Mouse (Mus musculus) gonadal fat pad, adult 2 months (tissue): ENCODE measurements around the gene Snai1. TPM values are rescaled to one million over a fixed set of nuclear protein-coding genes. Genes with fewer than 3 reads are reported as not detected.

Experiments
- DNase-seq: peaks from one replicate; pipeline ENCODE4 v3.0.0-alpha.2; 2012; ENCODE audit warnings: low read depth
- polyA plus RNA-seq: library from polyadenylated mRNA; depleted of rRNA; stranded (reverse); fragments of >200 nt; gene quantifications from 2 replicates; pipeline ENCODE4 v1.2.3, GENCODE M21; 2012

The Snai1 gene
- polyA plus RNA-seq, 1 experiment, result 10.0 TPM

DNA sequence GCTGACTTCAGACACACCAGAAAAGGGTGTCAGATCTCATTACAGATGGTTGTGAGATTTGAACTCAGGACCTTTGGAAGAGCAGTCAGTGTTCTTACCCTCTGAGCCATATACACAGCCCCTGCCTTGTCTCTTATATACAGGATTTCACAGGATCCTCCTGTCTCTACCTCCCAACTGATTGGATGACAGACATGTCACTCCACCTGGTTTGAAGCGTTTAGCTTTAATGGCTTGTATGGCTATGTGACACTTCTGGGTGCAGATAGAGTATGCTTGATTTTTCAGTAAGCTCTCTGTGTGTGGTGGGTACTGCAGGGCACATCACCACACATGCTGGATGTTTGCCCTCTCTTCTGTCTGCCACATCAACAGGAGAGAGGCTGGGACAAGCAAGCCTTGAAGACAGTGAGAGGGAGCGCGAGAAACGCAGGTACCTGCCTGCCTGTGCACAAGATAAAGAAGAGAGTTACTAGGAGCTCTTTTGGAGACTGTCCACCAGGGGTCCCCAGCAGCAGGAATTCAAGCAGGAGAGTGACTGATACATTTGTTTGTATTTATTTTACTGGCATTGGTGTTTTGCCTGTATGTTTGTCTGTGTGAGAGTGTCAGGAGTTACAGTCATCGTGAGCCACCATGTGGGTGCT is 18.3 kb upstream of the Snai1 start:
- DNase-seq, result no peak

DNA sequence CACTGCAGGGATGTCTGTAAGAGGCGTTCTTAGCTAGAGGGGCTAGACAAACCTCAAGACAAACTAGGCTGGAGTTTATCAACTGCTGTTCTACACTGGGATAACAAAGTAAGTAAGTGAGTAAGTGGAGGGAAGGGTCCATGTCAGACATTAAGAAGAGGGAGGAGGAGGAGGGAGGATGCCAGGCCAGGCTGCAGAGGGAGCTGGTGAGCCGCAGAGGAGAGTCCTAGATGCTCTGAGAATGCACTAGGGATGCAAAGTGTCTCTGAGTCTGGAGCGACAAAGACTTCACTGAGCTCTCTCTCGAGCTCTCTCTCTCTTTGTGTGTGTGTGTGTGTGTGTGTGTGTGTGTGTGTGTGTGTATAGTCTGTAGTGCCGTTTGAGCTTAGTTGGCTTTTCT is 9.7 kb upstream of the Snai1 start:
- no peak for DNase-seq

DNA sequence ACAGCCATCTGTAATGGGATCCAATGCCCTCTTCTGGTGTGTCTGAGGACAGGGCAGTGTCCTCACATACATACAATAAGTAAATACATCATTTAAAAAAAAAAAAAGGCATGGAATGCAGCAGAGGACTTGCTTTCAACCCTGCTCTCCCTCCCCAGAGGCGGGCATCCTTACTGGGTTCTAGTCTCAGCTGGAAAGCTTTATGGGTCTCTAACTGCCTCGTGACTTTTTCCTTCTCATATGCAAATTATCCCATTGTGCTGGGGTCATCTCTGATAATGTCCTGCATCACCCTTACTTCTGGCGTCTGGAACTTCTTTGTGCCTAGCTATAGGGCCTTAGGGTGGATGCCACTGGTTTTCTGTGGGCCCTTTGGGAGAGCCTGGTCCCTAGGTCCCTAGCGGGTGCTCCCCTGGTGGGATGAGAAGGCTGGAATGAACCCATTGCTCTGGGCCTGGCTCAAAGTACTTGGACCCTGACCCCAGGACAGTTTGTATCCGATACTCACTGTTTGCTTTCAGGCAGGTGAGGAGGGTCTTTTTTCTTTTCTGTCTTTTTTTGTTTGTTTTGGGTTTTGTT is 8.0 kb upstream of the Snai1 start:
- no peak for DNase-seq

DNA sequence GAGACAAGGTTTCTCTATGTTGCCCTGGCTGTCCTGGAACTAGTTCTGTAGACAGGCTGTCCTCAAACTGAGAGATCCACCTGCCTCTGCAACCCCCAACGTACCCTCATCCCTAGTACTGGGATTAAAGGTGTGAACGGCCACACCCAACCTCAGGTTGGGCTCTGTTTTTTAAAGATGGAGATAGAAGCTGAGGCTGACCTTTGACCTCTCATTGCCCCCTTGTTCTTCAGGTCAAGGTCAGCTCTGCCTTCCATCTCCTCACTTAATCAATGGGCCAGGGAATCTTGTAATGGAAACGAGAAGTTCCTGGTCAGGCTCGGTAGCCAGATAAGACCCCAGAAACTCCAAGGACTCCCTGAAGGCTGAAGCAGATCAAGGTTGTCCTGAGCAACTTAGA is 7.5 kb upstream of the Snai1 start:
- DNase-seq, result no peak

DNA sequence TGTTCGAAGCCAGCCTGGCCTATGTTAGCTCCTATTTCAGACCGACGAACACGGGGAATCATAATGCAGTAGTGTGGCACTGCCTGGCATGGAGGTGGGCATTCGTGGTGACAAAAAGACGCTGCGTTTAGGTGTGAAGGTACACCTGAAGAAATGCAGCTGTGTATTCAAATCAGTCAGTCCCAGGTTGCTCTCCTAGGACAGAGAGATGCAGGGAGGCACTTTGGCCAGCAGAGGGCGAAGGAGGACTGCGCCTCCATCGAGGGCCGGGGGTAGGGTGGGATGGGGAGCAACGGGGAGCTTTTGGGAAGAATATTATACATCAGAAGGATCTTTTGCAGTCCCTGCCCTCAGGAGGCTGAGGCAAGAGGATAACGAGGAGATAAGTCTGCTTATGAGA is 5.9 kb upstream of the Snai1 start:
- DNase-seq, result no peak

DNA sequence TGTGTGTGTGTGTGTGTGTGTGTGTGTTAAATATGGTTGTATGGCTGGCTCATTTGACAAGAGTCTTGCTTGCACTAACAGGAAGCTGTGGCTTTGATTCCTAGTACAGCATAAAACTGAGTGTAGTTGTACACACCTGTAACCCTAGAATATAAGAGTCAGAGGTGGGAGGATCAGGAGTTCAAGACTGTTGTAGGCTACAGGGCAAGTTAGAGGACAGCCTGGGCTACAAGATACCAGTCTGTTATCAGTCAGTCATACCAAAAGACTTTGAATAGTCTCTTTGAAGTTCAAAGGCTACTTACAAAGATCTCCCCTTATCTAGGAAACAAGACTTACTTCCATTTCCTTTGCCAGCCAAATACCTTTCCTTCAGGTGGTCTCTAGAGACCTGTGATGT is 4.1 kb upstream of the Snai1 start:
- no peak for DNase-seq

DNA sequence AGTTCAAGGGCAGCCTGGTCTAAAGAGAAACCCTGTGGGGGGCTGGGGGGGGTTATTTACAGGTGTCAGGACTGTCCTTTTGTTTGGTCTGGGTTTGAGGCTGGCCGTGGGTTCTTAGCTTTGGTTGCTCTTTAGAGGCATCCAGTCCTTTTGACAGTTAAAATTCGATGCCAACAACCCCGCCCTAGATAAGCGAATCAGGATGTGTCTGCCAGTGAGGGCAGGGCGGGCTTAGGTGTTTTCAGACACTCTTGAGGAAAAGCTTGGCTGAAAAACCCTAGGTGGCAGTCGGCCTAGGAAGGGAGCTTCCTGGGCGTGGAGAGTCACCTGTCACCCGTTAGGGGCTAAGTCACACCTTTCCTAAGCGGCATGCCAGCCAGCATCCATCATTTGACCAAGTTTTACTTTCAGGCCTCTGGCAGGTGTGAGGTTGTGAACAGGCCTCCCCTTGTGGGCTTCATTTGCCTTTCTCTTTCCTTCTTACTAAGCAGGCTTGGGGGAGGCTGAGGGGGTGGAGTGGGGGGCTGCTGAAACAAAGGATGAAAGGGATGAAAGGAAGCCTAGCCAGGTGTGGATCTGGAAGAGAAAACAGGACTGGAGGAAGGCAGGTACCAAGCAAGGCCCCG is 1.6 kb upstream of the Snai1 start:
- no peak for DNase-seq

DNA sequence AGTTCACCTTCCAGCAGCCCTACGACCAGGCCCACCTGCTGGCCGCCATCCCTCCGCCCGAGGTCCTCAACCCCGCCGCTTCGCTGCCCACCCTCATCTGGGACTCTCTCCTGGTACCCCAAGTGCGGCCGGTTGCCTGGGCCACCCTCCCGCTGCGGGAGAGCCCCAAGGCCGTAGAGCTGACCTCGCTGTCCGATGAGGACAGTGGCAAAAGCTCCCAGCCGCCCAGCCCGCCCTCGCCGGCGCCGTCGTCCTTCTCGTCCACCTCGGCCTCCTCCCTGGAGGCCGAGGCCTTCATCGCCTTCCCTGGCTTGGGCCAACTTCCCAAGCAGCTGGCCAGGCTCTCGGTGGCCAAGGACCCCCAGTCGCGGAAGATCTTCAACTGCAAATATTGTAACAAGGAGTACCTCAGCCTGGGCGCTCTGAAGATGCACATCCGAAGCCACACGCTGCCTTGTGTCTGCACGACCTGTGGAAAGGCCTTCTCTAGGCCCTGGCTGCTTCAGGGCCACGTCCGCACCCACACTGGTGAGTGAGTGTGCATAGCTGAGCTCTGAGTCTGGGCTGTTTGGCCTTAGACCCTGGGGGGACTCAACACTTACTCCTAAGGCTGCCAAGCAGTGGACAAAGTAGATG is 794 bp downstream of the Snai1 start:
- no peak for DNase-seq

DNA sequence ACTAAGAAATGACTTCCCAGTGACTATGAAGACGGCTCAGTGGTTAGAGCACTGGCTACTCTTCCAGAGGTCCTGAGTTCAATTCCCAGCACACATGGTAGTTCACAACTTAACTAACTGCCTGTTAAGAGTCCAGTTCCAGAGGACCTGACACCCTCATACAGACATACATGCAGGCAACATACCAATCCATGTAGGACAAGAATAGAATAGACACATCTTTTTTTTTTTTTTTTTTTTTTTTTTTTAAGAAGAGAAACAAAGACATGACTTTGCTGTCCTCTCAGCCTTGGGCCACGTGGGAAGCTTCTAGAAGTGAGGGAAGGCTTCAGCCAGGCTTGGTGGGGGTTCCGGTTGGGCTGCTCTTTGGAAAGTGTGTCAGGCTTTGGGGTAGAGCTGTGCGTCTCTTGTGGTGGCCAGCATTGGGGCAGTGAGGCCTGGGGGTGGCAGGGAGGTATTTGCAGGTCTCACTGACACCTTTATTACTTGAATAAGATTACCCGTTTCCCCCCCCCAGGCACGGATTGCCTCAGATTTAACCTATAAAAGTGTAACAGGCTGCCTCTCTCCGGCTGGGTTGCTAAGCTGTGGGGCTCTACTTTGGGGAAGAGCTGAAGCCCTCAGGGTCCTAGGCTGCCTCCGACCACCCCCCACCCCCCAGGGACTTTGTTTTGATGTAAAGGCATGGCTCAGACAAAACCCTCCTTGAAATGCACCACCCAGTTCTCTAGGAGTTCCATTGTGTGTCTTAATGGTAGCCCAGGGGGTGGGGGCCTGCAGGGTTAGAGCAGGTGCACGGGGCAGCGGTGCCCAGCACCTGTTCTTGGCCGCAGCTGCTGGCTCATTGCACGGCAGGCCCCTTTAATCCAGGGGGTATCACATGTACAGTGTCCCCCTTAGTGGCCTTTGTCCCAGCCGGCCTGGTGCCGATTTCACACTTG is 1.8 kb downstream of the Snai1 start:
- DNase-seq, result no peak

DNA sequence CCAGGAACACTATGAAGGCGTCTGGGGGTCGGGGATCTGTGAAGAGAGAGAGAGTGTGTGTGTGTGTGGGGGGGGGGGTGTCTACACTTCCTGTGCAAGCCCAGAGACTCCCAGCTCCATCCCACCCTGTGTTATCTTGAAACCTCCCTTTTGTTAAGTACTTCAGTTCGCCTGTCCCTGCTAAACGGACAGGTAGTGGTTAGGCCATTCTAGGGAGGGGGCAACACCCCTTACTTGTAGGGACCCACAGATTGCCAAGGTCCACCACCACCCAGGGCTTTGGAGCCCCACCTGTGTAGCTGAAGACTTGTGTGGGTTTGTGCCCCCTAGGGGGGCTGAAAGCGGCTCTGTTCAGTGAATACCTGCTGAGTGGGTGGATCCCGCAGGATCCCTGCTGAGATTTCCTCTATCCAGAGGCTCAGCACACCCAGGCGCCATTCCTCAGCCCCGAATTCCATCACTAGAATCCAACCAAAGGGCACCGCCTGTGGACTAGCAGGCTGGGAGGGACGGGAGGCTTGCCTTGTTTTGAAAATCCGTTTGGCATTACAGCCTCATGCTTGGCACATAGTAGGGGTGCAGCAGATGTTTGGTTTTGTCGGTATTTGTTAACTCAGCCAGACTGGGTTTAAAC is 2.6 kb downstream of the Snai1 start:
- DNase-seq, result no peak

DNA sequence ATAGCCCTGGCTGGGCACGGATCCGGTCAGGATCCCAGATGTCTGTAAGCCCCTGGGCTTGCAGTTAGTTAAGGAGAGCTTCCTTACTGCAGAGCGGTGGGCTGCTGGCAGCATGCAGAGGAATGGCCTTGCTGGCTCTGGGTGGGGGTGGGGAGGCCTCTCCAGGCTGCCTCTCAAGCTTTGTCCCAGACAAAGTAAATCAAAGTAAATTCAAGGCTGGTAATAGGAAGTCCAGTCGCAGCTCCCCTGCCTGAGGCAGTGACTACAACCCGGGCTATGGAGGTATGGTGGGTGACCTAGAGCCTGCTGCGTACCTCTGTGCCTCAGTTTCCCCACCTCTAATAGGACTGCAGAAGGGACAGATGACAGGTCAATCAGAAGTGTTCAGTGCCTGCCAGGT is 3.3 kb downstream of the Snai1 start:
- no peak for DNase-seq

DNA sequence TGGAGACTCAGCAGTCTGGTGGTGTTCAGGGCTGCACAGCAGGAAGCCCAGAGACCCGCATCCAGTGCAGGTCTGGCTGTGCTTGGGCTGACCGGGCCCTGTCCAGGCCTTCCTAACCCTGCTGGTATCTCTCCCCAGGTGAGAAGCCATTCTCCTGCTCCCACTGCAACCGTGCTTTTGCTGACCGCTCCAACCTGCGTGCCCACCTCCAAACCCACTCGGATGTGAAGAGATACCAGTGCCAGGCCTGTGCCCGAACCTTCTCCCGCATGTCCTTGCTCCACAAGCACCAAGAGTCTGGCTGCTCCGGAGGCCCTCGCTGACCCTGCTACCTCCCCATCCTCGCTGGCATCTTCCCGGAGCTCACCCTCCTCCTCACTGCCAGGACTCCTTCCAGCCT is 3.8 kb downstream of the Snai1 start:
- no peak for DNase-seq

DNA sequence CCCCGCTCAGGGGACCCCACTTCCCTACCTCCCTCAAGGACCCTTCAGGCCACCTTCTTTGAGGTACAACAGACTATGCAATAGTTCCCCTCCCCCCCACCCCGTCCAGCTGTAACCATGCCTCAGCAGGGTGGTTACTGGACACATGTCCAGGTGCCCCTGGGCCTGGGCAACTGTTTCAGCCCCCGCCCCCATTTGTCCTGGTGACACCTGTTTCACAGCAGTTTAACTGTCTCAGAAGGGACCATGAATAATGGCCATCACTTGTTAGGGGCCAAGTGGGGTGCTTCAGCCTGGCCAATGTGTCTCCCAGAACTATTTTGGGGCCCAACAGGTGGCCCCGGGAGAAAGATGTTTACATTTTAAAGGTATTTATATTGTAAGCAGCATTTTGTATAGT is 4.4 kb downstream of the Snai1 start:
- DNase-seq, result no peak

DNA sequence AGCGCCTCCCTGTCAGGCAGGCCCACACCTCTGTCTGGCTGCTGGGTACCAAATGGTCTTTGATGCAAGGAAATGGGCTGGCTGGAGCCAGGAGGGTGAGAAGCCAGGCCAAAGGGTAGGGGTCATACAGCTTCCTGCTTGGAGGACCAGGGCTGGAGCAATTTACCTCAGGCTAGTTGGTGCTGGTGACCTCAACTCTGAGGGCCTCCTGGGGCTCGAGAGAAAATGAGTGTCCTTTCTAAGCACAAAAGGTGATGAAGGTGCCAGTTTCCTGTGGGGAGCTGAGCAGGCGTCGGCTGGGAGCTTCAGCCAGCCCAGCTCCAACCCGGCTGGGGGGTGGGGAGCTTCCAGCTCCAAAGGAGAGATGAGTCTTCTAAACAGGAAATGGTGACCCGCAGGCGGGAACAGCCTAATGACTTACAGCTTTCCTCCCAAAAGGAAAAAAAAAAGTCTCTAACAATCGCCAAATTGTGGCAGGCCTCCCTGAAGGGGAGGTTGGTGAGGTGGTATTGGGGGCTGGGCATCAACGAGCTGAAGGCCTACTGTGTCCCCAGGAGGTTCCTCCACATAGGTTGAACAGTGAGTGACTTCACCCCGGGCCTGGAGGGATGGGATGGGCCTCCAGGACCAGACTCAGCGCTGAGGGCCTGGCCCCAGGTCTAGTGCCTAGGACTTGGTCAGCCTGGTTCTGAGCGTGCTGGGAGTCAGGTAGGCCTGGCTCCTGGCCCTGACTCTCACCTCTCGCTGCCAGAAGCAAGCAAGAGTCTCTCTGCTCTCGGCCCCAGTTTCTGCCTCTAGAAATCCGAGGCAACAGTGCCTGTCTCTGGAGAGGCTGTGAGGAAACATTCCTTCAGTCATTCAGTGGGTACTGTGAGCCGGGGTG is 5.4 kb downstream of the Snai1 start:
- DNase-seq, result no peak

DNA sequence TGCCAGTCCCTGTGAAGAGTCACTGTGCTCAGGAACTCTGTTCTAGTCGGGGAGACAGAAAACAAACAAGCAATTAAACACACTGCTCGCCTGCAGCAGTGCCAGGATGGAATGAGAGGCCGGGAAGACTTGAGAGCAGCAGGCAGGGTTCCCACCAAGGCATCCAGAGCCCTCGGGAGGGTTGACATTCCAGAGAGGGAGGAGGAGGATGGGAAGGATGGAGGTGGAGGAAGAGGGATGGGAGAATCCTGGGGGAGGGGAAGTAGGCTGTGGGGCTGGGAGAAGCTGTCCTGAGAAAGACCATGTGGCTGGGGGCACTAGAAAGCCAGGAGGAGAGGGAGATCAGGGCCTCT is 6.0 kb downstream of the Snai1 start:
- no peak for DNase-seq

DNA sequence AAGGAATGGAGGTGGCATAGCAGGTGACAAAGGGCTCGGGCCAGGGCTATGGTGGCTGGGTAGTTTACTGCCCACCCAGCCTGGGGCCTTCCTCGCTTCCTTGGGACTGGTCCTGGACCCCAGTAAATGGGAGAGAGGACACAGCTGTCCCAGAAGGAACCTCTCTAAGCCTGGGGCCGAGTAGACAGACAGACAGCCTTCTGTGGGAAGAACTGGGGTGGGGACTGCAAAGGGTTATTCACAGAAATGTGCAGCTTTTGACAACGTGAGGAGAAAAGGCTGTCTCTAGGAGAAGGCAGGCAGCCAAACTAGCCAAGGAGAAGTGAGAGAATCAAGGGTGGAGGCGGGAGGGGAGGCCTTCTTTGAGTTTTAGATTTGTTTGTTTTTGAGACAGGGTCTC is 6.5 kb downstream of the Snai1 start:
- DNase-seq, result no peak

DNA sequence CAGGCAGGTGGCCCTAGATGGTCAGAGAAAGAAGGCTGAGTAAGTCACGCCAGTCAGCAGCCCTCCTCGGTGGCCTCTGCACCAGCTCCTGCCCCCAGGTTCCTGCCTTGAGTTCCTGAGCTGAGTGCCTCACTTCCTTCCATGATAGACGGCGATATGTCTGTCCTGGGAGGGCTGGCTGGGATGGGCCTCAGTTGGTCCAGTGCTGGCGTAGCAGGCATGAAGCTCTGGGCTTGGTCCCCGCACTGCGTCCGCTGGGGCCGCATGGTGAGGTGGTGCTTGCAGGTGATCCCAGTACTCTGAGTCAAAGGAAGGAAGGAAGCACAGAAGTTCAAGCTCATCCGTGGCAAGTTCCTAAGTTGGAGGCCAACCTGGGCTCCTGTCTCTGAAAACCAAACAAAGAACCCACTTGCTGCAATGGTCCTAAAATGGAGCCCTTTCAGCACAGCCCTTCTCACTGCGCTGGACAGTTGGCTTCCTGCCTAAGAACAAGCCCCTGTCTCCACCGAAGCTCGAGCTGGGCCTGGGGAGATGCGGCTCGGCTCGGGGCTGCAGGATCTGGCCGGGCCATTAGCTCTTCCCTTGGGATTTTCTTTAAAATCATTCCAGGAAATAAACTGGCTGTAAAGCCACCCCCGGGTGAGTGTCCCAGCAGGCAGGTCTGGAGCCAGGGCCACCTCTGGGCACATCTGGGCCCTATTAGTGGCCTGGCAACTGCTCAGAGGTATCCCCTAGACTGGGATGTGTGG is 8.6 kb downstream of the Snai1 start:
- no peak for DNase-seq

DNA sequence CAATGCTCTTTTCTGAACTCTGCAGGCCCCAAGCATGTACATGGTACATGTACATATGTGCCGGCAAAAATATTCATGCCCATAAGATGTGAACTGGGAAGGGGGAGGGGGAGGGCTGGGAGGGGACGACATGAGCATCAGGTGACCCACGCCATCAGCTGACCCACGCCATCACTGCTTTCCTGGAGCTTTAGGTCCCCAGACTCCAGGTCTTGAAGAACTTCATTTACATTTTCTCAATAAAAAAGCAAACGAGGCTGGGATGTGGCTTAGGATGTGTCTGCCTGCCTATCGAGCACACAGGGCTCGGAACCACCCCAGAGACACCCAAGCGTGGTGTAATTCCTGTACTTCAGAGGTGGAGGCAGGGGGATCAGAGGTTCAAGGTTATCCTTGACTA is 9.4 kb downstream of the Snai1 start:
- no peak for DNase-seq

DNA sequence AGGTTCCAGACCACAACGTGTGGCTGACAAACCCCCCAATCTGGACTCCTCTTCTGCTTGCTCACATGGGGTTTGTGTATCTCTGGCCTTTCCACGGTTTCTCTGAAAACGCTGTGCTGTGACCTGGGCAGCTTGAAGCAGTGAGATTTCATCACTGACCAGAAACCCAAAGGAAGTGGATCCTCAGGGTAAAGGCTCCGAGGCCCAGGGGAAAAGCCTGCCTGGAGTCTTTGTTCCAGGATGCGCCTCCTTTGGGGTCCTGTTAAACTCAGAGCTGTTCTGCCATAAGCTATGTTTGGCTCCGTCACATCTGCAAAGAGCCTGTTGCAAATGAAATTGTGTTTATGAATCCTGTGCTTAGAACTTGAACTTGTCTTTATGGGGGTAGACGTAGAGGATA is 11.0 kb downstream of the Snai1 start:
- no peak for DNase-seq

DNA sequence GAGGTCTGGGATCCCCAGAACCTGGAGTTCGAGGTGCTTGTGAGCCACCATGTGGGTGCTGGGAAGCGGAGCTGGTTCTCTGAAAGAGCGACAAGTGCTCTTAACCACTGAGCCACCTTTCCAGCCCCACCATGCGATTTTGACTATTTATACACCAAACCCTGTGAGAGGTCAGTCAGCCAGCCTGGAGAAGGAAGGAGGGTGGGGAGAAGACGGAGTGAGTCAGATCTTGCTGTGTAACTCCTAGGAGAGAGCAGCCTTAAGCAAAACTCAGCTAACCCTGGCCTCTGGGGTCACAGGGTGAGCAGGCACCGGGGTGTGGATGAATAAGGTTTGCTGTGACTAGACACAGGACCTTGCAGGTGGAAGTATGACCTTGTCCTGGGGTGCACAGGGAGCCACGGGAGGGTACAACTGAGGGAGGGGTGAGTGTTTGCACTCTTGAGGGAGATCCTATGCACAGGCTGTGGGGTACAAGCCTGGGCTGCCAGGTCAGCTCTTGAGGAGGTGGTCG is 12.4 kb downstream of the Snai1 start:
- DNase-seq, result no peak
